Mouse (Mus musculus) small intestine, adult 2 months (tissue): ENCODE measurements around the gene Zfp775.

ENCODE experiments used
- CTCF ChIP-seq: fragments of 200-500 bp; IDR thresholded peaks from 2 replicates; pipeline ENCODE4 v1.5.1; 2012; ENCODE audit warnings: low read depth, mild to moderate bottlenecking, control low read depth, inconsistent platforms, low read length, moderate library complexity, mixed read lengths; ENCODE audit not compliant: insufficient replicate concordance, insufficient read length; ENCODE audit errors: extremely low read depth
- POLR2A ChIP-seq: fragments of 200-500 bp; IDR thresholded peaks from 2 replicates; pipeline ENCODE4 v1.6.1; 2012; ENCODE audit warnings: low read depth, mild to moderate bottlenecking, control low read depth, inconsistent platforms, low read length, moderate library complexity

GRCm38 (mm10) chr6:48641391-48641790 lies 39.5 kb downstream of the Zfp775 start:
- TF ChIP-seq CTCF (no peak), POLR2A (no peak)
